Mouse (Mus musculus): ENCODE measurements around the gene Plpp3.

GRCm38 (mm10) chr4:105188801-105189200 is 31.7 kb downstream of the Plpp3 start:
- TF ChIP-seq POLR2A (IDR thresholded peaks at IDR 0.05; ENCODE audit: insufficient read depth, low read depth, low read length) (no peak), CTCF (IDR thresholded peaks at IDR 0.05; ENCODE audit: insufficient read depth, low read depth, low read length) (no peak)

Data from olfactory bulb, adult 2 months (tissue).